Mouse (Mus musculus) heart, postnatal 0 days (tissue): ENCODE measurements at regions not wholly inside any gene's neighbourhood (a gene's known extent, or its start where the extent isn't known, plus 50 kb on each side); places are given as distances from the start of the nearest gene placed in this dataset.

Source experiments
- ATAC-seq: fragments of 200-750 bp; cut with Nextera tagmentation; 2 replicates; pipeline ENCODE4 v1.8.0; 2017; ENCODE audit warnings: low read depth, moderate number of reproducible peaks, moderate library complexity; ENCODE audit not compliant: insufficient read depth
- DNase-seq: peaks from one replicate; pipeline ENCODE4 v3.0.0-alpha.2; 2016; ENCODE audit warnings: low spot score
- H3K27ac ChIP-seq: fragments of 300-500 bp; sonication (generic); 2 replicates; pipeline ENCODE4 v1.5.1; 2014; ENCODE audit warnings: low read depth, mild to moderate bottlenecking
- H3K27me3 ChIP-seq: fragments of 300-500 bp; sonication (generic); 2 replicates; pipeline ENCODE4 v1.6.1; 2014; ENCODE audit warnings: low read length, mixed read lengths; ENCODE audit not compliant: control insufficient read depth, insufficient read depth
- H3K36me3 ChIP-seq: fragments of 300-500 bp; sonication (generic); replicated peaks from 2 replicates; pipeline ENCODE4 v1.6.1; 2014; ENCODE audit warnings: low read length, mixed read lengths; ENCODE audit not compliant: control insufficient read depth, insufficient read depth
- H3K4me1 ChIP-seq: fragments of 300-500 bp; sonication (generic); 2 replicates; pipeline ENCODE4 v1.6.1; 2014; ENCODE audit warnings: antibody characterized with exemption; ENCODE audit not compliant: control insufficient read depth, insufficient read depth
- H3K4me2 ChIP-seq: fragments of 300-500 bp; sonication (generic); 2 replicates; pipeline ENCODE4 v1.6.1; 2014; ENCODE audit warnings: low read depth, mild to moderate bottlenecking, low read length, moderate library complexity
- H3K4me3 ChIP-seq: fragments of 300-500 bp; sonication (generic); 2 replicates; pipeline ENCODE4 v1.5.1; 2014; ENCODE audit warnings: low read depth, low read length
- H3K9ac ChIP-seq: fragments of 300-500 bp; sonication (generic); replicated peaks from 2 replicates; pipeline ENCODE4 v1.6.1; 2014; ENCODE audit warnings: low read depth, low read length, mixed read lengths
- H3K9me3 ChIP-seq: fragments of 300-500 bp; sonication (generic); replicated peaks from 2 replicates; pipeline ENCODE4 v1.6.1; 2016; ENCODE audit warnings: low read length; ENCODE audit not compliant: control insufficient read depth
- CTCF ChIP-seq: IDR thresholded peaks from 2 replicates; pipeline ENCODE4 v1.5.1; 2016; ENCODE audit warnings: antibody characterized with exemption, control low read depth, low read depth
- EP300 ChIP-seq: IDR thresholded peaks from 2 replicates; pipeline ENCODE4 v1.6.1; 2016; ENCODE audit warnings: antibody characterized with exemption, low read depth
- WGBS: fragments of 180-500 bp; shearing (Covaris S2); extraction: QIAGEN DNeasy Blood & Tissue Kit; methylation state at CpG from one replicate; pipeline ENCODE4 v1.1.7; 2014; 5-methylcytosine and 5-hydroxymethylcytosine counted together

- DNase-seq (no peak), ATAC-seq (no peak)
- H3K4me2 ChIP-seq, result no peak overlapping the region
- H3K4me3 ChIP-seq, result no peak overlapping the region
- H3K9me3 ChIP-seq, result no peaks in the 10 kb centered on the region
- no peaks in the 10 kb centered on the region for H3K4me1 ChIP-seq
- H3K36me3 ChIP-seq, result no peaks in the 10 kb centered on the region
- TF ChIP-seq CTCF (no peak), EP300 (no peak)
- no peak overlapping the region for H3K27ac ChIP-seq
- no peaks in the 10 kb centered on the region for H3K27me3 ChIP-seq
- no peak overlapping the region for H3K9ac ChIP-seq
- WGBS, result 80% methylated on average over 1 of the region's 1 CpGs
Observed at GRCm38 (mm10) chr10:117532750-117533540, 96.4 kb upstream of the Cpm start.

- no peaks in the 10 kb centered on the region for H3K27me3 ChIP-seq
- no peaks in the 10 kb centered on the region for H3K36me3 ChIP-seq
- ATAC-seq (no peak), DNase-seq (no peak)
- H3K4me2 ChIP-seq, result no peak overlapping the region
- no peak overlapping the region for H3K4me3 ChIP-seq
- 85% methylated on average over 17 of the region's 17 CpGs for WGBS
- no peak overlapping the region for H3K9ac ChIP-seq
- H3K9me3 ChIP-seq, result no peaks in the 10 kb centered on the region
- H3K4me1 ChIP-seq, result no peaks in the 10 kb centered on the region
- no peak for TF ChIP-seq EP300
- TF ChIP-seq CTCF, result no peak
- no peak overlapping the region for H3K27ac ChIP-seq
Observed at GRCm38 (mm10) chr10:117531798-117532747, 97.2 kb upstream of the Cpm start.

- Histone ChIP-seq H3K27me3 (no peaks in the 10 kb centered on the region), H3K4me2 (no peak overlapping the region), H3K4me1 (no peaks in the 10 kb centered on the region), H3K9me3 (no peaks in the 10 kb centered on the region), H3K27ac (no peak overlapping the region), H3K9ac (no peak overlapping the region), H3K36me3 (no peaks in the 10 kb centered on the region), H3K4me3 (no peak overlapping the region)
- TF ChIP-seq CTCF, result no peak
- no peak for TF ChIP-seq EP300
- WGBS, result 68% methylated on average over 10 of the region's 10 CpGs
- ATAC-seq (no peak), DNase-seq (no peak)
Observed at GRCm38 (mm10) chr10:117530859-117531602, 98.3 kb upstream of the Cpm start.

- Histone ChIP-seq H3K9me3 (no peaks in the 10 kb centered on the region), H3K27ac (no peak overlapping the region), H3K27me3 (no peaks in the 10 kb centered on the region), H3K4me2 (no peak overlapping the region), H3K9ac (no peak overlapping the region), H3K4me3 (no peak overlapping the region), H3K4me1 (no peaks in the 10 kb centered on the region), H3K36me3 (no peaks in the 10 kb centered on the region)
- no peak for TF ChIP-seq EP300
- TF ChIP-seq CTCF, result no peak
- ATAC-seq (no peak), DNase-seq (no peak)
- WGBS, result 61% methylated on average over 15 of the region's 15 CpGs
Observed at GRCm38 (mm10) chr10:117530007-117530858, 99.1 kb upstream of the Cpm start.
